Mouse (Mus musculus) intestine, embryonic 14.5 days (tissue): Measurements from ENCODE around the gene Snrpd3. TPM values are rescaled to one million over a fixed set of nuclear protein-coding genes. Genes with fewer than 3 reads are reported as not detected.
"Not testable (repeated sequence)": the region's sequence is repeated elsewhere in the genome, so short reads cannot be mapped to it uniquely, and the experiment has no call there.

Source experiments
- ATAC-seq: fragments of 200-750 bp; cut with Nextera tagmentation; replicated peaks from 2 replicates; pipeline ENCODE4 v1.8.0; 2017; ENCODE audit warnings: low read depth, moderate number of reproducible peaks, moderate TSS enrichment, moderate library complexity; ENCODE audit not compliant: low FRiP score, low TSS enrichment
- DNase-seq: peaks from one replicate; pipeline ENCODE4 v3.0.0-alpha.2; 2018; ENCODE audit warnings: low spot score
- H3K27ac ChIP-seq: fragments of 300-500 bp; sonication (generic); 2 replicates; pipeline ENCODE4 v1.5.1; 2014; ENCODE audit warnings: low read depth, mild to moderate bottlenecking, control low read depth
- H3K27me3 ChIP-seq: fragments of 300-500 bp; sonication (generic); replicated peaks from 2 replicates; pipeline ENCODE4 v1.6.1; 2014; ENCODE audit warnings: low read length, control low read depth; ENCODE audit not compliant: control insufficient read depth, insufficient read depth
- H3K36me3 ChIP-seq: fragments of 300-500 bp; sonication (generic); 2 replicates; pipeline ENCODE4 v1.6.1; 2014; ENCODE audit warnings: low read length, control low read depth; ENCODE audit not compliant: control insufficient read depth, insufficient read depth
- H3K4me1 ChIP-seq: fragments of 300-500 bp; sonication (generic); replicated peaks from 2 replicates; pipeline ENCODE4 v1.6.1; 2014; ENCODE audit warnings: low read length, control low read depth, mixed read lengths; ENCODE audit not compliant: control insufficient read depth, insufficient read depth
- H3K4me2 ChIP-seq: fragments of 300-500 bp; sonication (generic); 2 replicates; pipeline ENCODE4 v1.6.1; 2014; ENCODE audit warnings: low read length
- H3K4me3 ChIP-seq: fragments of 300-500 bp; sonication (generic); 2 replicates; pipeline ENCODE4 v1.5.1; 2014; ENCODE audit warnings: low read depth, low read length, control low read depth, mixed read lengths
- H3K9ac ChIP-seq: fragments of 300-500 bp; sonication (generic); 2 replicates; pipeline ENCODE4 v1.6.1; 2014; ENCODE audit warnings: mild to moderate bottlenecking, low read length
- H3K9me3 ChIP-seq: fragments of 300-500 bp; sonication (generic); 2 replicates; pipeline ENCODE4 v1.6.1; 2016; ENCODE audit warnings: low read length, control low read depth; ENCODE audit not compliant: control insufficient read depth
- WGBS: fragments of 180-500 bp; shearing (Covaris S2); extraction: QIAGEN DNeasy Blood & Tissue Kit; methylation state at CpG from one replicate; pipeline ENCODE4 v1.1.7; 2014; 5-methylcytosine and 5-hydroxymethylcytosine counted together
- polyA plus RNA-seq: library from polyadenylated mRNA; unstranded; fragments of >200 nt; fragmentation: Nextera tagmentation; extraction: Ambion mirVana; gene quantifications from 2 replicates; pipeline ENCODE4 v1.2.1, GENCODE M21; 2014

The Snrpd3 gene
- polyA plus RNA-seq, 1 experiment from 2014 or later = 167 TPM

DNA sequence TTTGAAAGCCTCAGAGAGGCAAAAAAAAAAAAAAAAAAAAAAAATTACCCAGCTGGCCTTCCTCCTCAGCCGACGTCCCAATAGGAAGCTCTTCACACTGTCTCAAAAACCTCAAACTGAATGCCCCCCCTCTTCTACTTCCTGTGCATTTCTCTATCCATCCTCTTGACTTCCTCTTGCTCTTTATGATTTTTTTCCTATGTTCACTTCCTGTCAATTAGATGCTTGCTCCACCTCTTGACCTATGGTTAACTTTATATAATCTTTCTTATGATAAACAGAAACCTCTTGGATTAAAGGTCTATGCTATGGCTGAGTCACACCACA lies 25.5 kb upstream of the Snrpd3 start:
- H3K4me1 ChIP-seq = no peaks in the 10 kb centered on the region
- no peak overlapping the region for H3K9ac ChIP-seq
- no peak overlapping the region for H3K4me3 ChIP-seq
- no peaks in the 10 kb centered on the region for H3K27me3 ChIP-seq
- ATAC-seq (no peak), DNase-seq (no peak)
- H3K27ac ChIP-seq = no peak overlapping the region
- H3K4me2 ChIP-seq = no peak overlapping the region
- H3K9me3 ChIP-seq = no peaks in the 10 kb centered on the region
- no peaks in the 10 kb centered on the region for H3K36me3 ChIP-seq
- 48% methylated on average over 2 of the region's 2 CpGs for WGBS

DNA sequence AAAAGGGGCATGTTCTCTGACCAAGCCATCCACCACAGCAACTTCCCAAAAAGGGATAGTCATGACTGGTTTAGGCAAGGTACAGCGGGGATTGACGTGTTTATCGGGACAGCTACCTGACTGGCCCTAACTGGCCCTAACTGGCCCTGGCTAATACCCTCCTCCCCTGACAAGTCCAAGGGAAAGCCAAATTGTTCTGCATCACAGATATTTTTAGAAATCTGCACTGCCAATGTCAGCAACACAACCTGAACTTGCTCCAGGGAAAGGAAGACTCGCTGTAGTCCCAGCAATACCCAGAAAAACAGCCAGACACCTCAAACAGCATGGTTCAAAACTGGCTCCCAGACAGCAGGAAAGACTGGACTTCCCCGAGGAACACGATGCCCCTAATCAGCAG lies 22.0 kb upstream of the Snrpd3 start:
- Histone ChIP-seq H3K4me1 (no peaks in the 10 kb centered on the region; the same call in 1 of the 2 replicates), H3K9me3 (no peaks in the 10 kb centered on the region), H3K9ac (no peak overlapping the region), H3K27me3 (no peaks in the 10 kb centered on the region), H3K4me2 (no peak overlapping the region), H3K27ac (no peak overlapping the region), H3K4me3 (no peak overlapping the region), H3K36me3 (no peaks in the 10 kb centered on the region)
- WGBS = 68% methylated on average over 6 of the region's 6 CpGs
- DNase-seq (no peak), ATAC-seq (no peak)

DNA sequence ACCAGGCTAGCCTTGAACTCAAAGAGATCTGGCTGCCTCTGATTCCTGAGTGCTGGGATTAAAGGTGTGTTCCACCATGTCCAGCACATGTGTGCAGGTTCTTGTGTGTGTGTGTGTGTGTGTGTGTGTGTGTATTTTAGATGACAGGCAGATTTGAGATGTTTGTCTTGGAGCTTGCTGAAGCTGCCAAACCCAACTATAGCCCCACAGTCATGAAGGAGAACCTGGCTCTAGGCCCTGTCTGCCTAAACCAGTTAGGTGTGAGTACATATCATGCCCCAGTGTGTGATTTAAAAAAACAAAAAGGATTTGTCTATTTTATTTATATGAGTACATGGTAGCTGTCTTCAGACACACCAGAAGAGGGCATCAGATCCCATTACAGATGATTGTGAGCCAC lies 21.4 kb upstream of the Snrpd3 start:
- no peak overlapping the region for H3K4me3 ChIP-seq
- no peaks in the 10 kb centered on the region; the same call in 1 of the 2 replicates for H3K4me1 ChIP-seq
- no peaks in the 10 kb centered on the region for H3K27me3 ChIP-seq
- H3K9me3 ChIP-seq = no peaks in the 10 kb centered on the region
- no peak overlapping the region for H3K9ac ChIP-seq
- no peak overlapping the region for H3K4me2 ChIP-seq
- H3K27ac ChIP-seq = no peak overlapping the region
- H3K36me3 ChIP-seq = no peaks in the 10 kb centered on the region
- no peak for DNase-seq
- ATAC-seq = no peak

DNA sequence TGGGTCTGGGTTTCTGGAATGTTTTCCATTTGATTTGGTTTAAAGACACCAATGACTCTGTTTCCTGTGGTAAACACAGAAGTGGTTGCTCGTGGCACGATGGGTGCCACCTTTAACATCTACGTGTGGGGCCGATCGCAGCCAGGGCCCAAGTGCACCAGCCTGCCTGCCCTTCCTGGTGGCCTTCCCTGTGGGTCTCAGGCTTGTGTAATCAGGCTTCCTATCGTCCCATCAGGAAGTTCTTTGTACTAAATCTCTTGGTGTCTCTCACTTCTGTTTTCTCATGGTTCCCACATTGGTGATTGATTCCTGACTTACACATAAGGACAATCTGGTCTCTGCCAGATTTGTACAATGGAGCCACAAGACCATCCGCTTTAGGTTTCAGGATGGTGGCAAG lies 18.1 kb upstream of the Snrpd3 start:
- not testable (repeated sequence) for H3K4me2 ChIP-seq, H3K4me1 ChIP-seq, H3K9ac ChIP-seq, H3K4me3 ChIP-seq, DNase-seq, H3K36me3 ChIP-seq, H3K9me3 ChIP-seq, H3K27me3 ChIP-seq, H3K27ac ChIP-seq, ATAC-seq
- WGBS = 80% methylated on average over 7 of the region's 7 CpGs

DNA sequence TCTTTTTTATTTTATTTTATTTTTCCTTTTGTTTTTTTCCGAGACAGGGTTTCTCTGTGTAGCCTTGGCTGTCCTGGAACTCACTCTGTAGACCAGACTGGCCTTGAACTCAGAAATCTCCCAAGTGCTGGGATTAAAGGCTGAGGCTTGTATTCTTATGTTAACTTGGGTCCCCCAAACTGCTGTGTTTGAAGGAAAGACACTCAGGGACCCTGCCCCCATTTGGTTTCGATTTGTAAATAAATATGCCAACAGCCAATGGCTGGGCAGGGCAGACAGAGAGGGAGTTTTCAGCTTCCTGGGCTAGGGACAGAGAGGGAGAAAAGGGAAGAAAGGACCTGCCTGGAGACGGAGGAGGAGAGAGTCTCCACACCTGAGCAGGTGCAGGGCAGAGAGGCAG lies 17.6 kb upstream of the Snrpd3 start:
- Histone ChIP-seq H3K9me3 (0 out of 2 replicates have a peak, but pooled peaks cover 4% of the 10 kb centered on the region), H3K27ac (no peak overlapping the region), H3K9ac (no peak overlapping the region), H3K4me1 (no peaks in the 10 kb centered on the region; the same call in 1 of the 2 replicates), H3K4me3 (no peak overlapping the region), H3K36me3 (no peaks in the 10 kb centered on the region; the same call in 1 of the 2 replicates), H3K27me3 (no peaks in the 10 kb centered on the region), H3K4me2 (no peak overlapping the region)
- 46% methylated on average over 3 of the region's 3 CpGs for WGBS
- no peak for DNase-seq
- ATAC-seq = 0 out of 2 replicates have a peak, but pooled peaks have one; percentile 24

DNA sequence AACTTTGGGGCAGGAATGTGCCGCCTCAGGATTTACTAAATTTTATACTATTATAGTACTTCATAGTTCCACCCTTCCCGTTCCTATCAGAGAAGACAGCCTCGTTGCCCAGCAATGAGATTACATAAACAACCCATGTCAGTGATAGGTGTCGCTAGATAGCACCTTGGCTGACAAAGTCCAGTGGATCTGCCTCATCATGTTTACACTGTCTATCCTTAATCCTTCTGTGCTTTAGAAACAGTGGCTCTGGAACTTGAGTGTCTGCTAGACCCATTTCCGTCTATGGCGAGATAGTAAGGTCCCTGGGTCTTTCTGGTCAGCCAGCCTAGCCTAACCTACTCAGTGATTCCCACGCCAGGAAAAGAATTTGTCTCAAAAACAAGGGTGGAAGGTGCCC lies 17.0 kb upstream of the Snrpd3 start:
- Histone ChIP-seq H3K36me3 (no peaks in the 10 kb centered on the region; the same call in 1 of the 2 replicates), H3K4me3 (no peak overlapping the region), H3K4me2 (no peak overlapping the region), H3K27ac (no peak overlapping the region), H3K4me1 (no peaks in the 10 kb centered on the region; the same call in 1 of the 2 replicates), H3K9me3 (0 out of 2 replicates have a peak, but pooled peaks cover 4% of the 10 kb centered on the region), H3K9ac (no peak overlapping the region), H3K27me3 (no peaks in the 10 kb centered on the region)
- DNase-seq = no peak
- 30% methylated on average over 7 of the region's 7 CpGs for WGBS
- peak; percentile 51; the same call in 1 of the 2 replicates for ATAC-seq

DNA sequence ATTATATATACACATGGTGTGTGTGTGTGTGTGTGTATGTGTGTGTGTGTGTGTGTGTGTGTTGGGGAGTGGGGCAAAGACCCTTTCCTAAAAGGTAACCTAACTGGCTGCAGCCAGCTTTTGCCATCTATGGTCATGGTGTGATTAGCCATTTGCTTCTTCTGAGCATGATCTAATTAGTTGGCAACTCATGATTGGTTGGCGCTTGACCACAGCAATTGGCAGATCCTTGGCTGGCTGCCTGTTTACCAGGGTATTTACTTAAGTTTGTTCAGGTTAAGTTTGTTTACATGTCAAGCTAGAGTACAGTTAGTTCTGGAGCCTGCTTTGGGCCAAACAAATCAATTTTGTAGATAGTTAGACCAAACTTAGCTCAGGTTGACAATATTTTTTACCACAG lies 15.7 kb upstream of the Snrpd3 start:
- Histone ChIP-seq H3K9me3 (0 out of 2 replicates have a peak, but pooled peaks cover 4% of the 10 kb centered on the region), H3K9ac (no peak overlapping the region), H3K4me2 (no peak overlapping the region), H3K27me3 (no peaks in the 10 kb centered on the region), H3K4me1 (no peaks in the 10 kb centered on the region; the same call in 1 of the 2 replicates), H3K36me3 (peaks cover 5% of the 10 kb centered on the region; the same call in 1 of the 2 replicates), H3K27ac (no peak overlapping the region), H3K4me3 (no peak overlapping the region)
- DNase-seq (no peak), ATAC-seq (no peak)
- 86% methylated on average over 1 of the region's 1 CpGs for WGBS

DNA sequence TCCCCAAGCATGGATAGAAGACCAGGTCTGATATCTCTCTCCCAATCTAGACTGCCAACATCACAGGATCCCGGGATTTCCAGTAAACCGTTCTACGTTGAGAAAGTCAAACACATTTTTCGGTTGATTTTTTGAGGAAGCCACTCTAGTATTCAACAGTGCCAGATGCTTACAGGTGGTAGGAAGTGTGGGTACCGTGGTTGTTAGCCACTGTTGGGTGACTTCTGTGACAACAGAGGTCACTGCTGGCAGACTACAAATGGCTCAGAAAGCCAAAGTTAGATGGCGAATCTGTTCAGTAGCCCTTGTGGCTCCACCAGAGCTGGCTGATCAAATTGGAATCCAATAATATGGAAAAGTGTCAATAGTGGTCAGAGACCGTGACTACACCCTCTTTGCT lies 13.7 kb upstream of the Snrpd3 start:
- ATAC-seq = no peak
- 93% methylated on average over 7 of the region's 7 CpGs for WGBS

More for the DNA sequence above, 13.7 kb upstream of the Snrpd3 start:
- Histone ChIP-seq H3K9ac (no peak overlapping the region), H3K4me1 (no peaks in the 10 kb centered on the region; the same call in 1 of the 2 replicates), H3K36me3 (peaks cover 26% of the 10 kb centered on the region), H3K9me3 (0 out of 2 replicates have a peak, but pooled peaks cover 4% of the 10 kb centered on the region), H3K27me3 (no peaks in the 10 kb centered on the region), H3K4me2 (no peak overlapping the region), H3K27ac (no peak overlapping the region), H3K4me3 (no peak overlapping the region)
- no peak for DNase-seq
